Comparison of ENCODE assay signal across 8 mouse cellular contexts in genomic region chr7:132775333-132775732, GRCm38 (mm10). TPM values are rescaled to one million over a fixed set of nuclear protein-coding genes. Genes with fewer than 3 reads are reported as not detected.
A peak's percentile ranks its signal among the peaks of the same experiment; 100 is the strongest.
DNase-seq lines count a peak whose midpoint lies in the region; ATAC-seq and TF ChIP-seq lines count a peak whose summit lies in the region.

No protein-coding gene starts in this region.

- peak; percentile 79 for DNase-seq in kidney, adult 11 months
- DNase-seq in kidney, adult 2 months: peak; percentile 87
- peak; percentile 67 for DNase-seq in lung, postnatal 14 days
- DNase-seq in frontal cortex, postnatal 25 days (ENCODE audit: low spot score in 2 of 2): no peak
- no peak for DNase-seq in embryo, embryonic 10 days (ENCODE audit: low spot score)

- H3K36me3 ChIP-seq in kidney, embryonic 14.5 days (ENCODE audit: control insufficient read depth, insufficient read depth, low read length): peaks cover 33% of the 10 kb centered on the region; the same call in 1 of the 2 replicates
- no peaks in the 10 kb centered on the region; the same call in 1 of the 2 replicates for H3K36me3 ChIP-seq in kidney, adult 2 months (ENCODE audit: control insufficient read depth, insufficient read depth, low read length)
- H3K36me3 ChIP-seq in midbrain, embryonic 15.5 days (replicated peaks): no peaks in the 10 kb centered on the region

- WGBS in kidney, embryonic 14.5 days: 74% methylated on average over 5 of the region's 5 CpGs
- WGBS in kidney, adult 2 months: 46% methylated on average over 5 of the region's 5 CpGs
- WGBS in midbrain, embryonic 15.5 days: 90% methylated on average over 5 of the region's 5 CpGs

- H3K27me3 ChIP-seq in kidney, embryonic 14.5 days (ENCODE audit: control insufficient read depth, insufficient read depth, low read length): no peaks in the 10 kb centered on the region
- H3K27me3 ChIP-seq in kidney, adult 2 months (replicated peaks; ENCODE audit: control insufficient read depth, insufficient read depth, low read length): no peaks in the 10 kb centered on the region
- H3K27me3 ChIP-seq in midbrain, embryonic 15.5 days (replicated peaks): no peaks in the 10 kb centered on the region

- H3K9ac ChIP-seq in kidney, embryonic 14.5 days (ENCODE audit: low read depth, low read length): no peak overlapping the region
- H3K9ac ChIP-seq in midbrain, embryonic 15.5 days: no peak overlapping the region

- H3K4me3 ChIP-seq in kidney, embryonic 14.5 days (ENCODE audit: low read length): no peak overlapping the region
- H3K4me3 ChIP-seq in brown adipose tissue, adult 24 weeks (ENCODE audit: insufficient read depth, low read depth, low read length): peak overlapping the region; percentile 47
- H3K4me3 ChIP-seq in kidney, adult 2 months (ENCODE audit: insufficient read depth, low read depth, low read length): no peak overlapping the region
- no peak overlapping the region for H3K4me3 ChIP-seq in midbrain, embryonic 15.5 days

- H3K4me2 ChIP-seq in kidney, embryonic 14.5 days (replicated peaks; ENCODE audit: low read depth, low read length): no peak overlapping the region
- H3K4me2 ChIP-seq in midbrain, embryonic 15.5 days: no peak overlapping the region

- no peak for TF ChIP-seq CTCF in kidney, adult 2 months (conservative IDR thresholded peaks at IDR 0.05; ENCODE audit: insufficient read depth, insufficient read length, low read depth, low read length)

- H3K27ac ChIP-seq in kidney, embryonic 14.5 days (ENCODE audit: low read depth, low read length): no peak overlapping the region
- peak overlapping the region; percentile 90 for H3K27ac ChIP-seq in brown adipose tissue, adult 24 weeks (replicated peaks; ENCODE audit: low read depth, low read length)
- H3K27ac ChIP-seq in kidney, adult 2 months (ENCODE audit: insufficient read depth, low read depth, low read length): peak overlapping the region; percentile 88
- no peak overlapping the region for H3K27ac ChIP-seq in midbrain, embryonic 15.5 days

- peaks cover 1% of the 10 kb centered on the region; the same call in 1 of the 2 replicates for H3K4me1 ChIP-seq in kidney, embryonic 14.5 days (ENCODE audit: control insufficient read depth, insufficient read depth, low read length)
- peaks cover 62% of the 10 kb centered on the region for H3K4me1 ChIP-seq in brown adipose tissue, adult 24 weeks (ENCODE audit: control insufficient read depth, insufficient read depth, insufficient read length, low read length)
- peaks cover 38% of the 10 kb centered on the region for H3K4me1 ChIP-seq in kidney, adult 2 months (ENCODE audit: control insufficient read depth, insufficient read depth, low read length)
- H3K4me1 ChIP-seq in midbrain, embryonic 15.5 days: peaks cover 5% of the 10 kb centered on the region

- ATAC-seq in kidney, embryonic 14.5 days (ENCODE audit: low FRiP score, low TSS enrichment): no peak
- no peak for ATAC-seq in midbrain, embryonic 15.5 days (replicated peaks)

- H3K9me3 ChIP-seq in kidney, embryonic 14.5 days (ENCODE audit: control insufficient read depth, low read length): no peaks in the 10 kb centered on the region
- H3K9me3 ChIP-seq in midbrain, embryonic 15.5 days: no peaks in the 10 kb centered on the region

- no peak for TF ChIP-seq POLR2A in kidney, adult 2 months (IDR thresholded peaks at IDR 0.05; ENCODE audit: low read depth, low read length)

RNA-seq across cellular contexts. Expression of gene Fam53b, which starts 38.4 kb away (rescaled TPM):
- 17.0 and 22.1 TPM in 2 replicates for polyA plus RNA-seq in kidney, embryonic 14.5 days (2014; fragmentation: Nextera tagmentation; extraction: Ambion mirVana)
- polyA plus RNA-seq in brown adipose tissue, adult 24 weeks (2012; ENCODE audit: insufficient read depth, insufficient read length, missing spikeins): 44.1 and 50.2 TPM in 2 replicates
- polyA plus RNA-seq in kidney, adult 2 months (2012; rRNA removed): 29.3 and 31.1 TPM in 2 replicates
- polyA plus RNA-seq in midbrain, embryonic 15.5 days (2015; fragmentation: Nextera tagmentation; extraction: Ambion mirVana): 15.4 and 15.7 TPM in 2 replicates

Comparison
In these comparisons a context has a peak if more than half of its experiments do, and no peak if none do; other contexts are left out.
1. H3K27ac ChIP-seq: peak in brown adipose tissue, adult 24 weeks (single experiment) and kidney, adult 2 months (single experiment); none in kidney, embryonic 14.5 days (single experiment) and midbrain, embryonic 15.5 days (single experiment).
2. DNase-seq: peak in kidney, adult 11 months (single experiment), kidney, adult 2 months (single experiment) and lung, postnatal 14 days (single experiment); none in frontal cortex, postnatal 25 days (0 of 2) and embryo, embryonic 10 days (single experiment).